Mouse (Mus musculus) natural killer cell, adult 2 months (primary cell): ENCODE results near the gene Smc1b.
"Not testable (repeated sequence)": the region's sequence is repeated elsewhere in the genome, so short reads cannot be mapped to it uniquely, and the experiment has no call there.

ENCODE experiments used
- DNase-seq, 2 experiments: peaks; one replicate each; pipeline ENCODE4 v3.0.0; 2022; ENCODE audit warnings: low spot score in 2 of 2

The Smc1b gene

GRCm38 (mm10) chr15:85135143-85135542 lies 3.4 kb upstream of the Smc1b start:
- DNase-seq = no peak

DNA sequence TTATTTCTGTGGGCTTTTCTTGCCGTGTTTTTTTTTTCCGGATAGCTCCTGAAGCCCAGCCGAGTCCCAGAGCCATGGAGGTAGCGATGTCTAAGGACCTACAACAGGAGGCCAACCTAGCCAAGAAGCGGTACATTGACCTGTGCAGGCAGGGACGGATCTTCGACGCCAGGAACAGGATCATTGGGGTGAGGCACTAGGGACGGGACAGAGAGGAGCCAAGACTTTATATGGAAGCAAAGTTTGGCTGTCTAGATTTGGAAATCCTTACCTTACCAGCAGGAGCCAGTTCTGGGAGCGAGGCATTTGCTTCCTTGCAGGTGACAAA lies 393 bp upstream of the Smc1b start:
- DNase-seq = no peak

DNA sequence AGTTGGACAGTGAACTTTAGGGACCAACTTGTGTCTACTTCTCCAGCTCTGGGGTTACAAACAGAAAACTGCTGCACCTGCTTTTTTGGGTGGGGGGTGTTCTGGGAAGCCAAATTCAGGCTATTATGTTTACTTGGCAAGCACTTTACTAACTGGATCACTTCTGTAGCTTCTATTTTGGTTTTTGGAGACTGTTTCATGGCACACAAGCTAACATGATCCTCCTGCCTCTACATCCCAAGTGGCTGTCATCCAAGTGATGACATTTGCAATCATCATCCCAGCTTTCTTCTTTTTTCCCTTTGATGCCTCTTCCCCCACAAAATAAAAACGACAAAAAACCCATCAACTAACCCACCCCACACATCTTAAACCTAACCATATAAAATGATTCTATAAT lies 46.1 kb downstream of the Smc1b start:
- DNase-seq = no peak

GRCm38 (mm10) chr15:85072651-85073050 lies 59.1 kb downstream of the Smc1b start:
- DNase-seq = no peak

- DNase-seq = peak; percentile 12 to 39
These were observed 61.2 kb downstream of the Smc1b start for GRCm38 (mm10) chr15:85070561-85070960.

DNA sequence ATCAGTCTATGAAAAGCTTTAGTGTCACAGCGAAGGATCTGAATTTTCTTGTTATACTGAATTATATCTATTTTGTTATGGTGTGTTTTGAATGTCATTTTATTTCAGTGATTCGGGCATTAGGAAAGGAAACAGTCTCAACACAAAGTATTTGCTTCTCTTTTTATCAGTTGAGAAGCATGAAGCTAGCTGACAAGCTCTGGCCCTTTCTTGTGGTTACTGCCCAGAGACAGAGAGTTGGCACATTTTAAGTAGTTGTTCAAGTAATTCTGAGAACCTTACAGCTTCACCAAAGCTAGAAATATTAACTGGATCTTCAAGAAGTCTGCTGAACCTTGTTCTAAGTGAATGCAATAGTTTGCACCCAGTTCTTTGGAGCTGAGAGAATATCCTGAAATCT lies 68.3 kb downstream of the Smc1b start:
- DNase-seq = no peak

DNA sequence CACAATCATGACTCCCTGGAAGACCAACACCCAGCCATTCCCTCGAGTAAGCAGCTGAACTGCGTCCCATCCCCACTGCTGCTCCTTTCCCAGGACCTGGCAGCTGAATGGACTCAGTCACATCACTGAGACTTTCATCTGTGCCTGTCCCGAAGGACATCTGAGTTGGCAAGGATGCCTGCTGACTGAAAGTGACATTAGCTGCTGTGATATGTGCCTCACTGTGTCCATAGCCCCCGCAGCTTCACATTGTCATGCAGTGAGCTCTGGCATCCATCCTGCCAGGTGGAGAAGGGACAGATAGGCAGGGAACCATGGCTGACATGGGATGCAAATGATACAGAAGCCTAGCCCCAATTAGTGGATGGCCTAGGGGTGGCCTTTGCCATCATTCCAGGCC lies 76.6 kb downstream of the Smc1b start:
- no peak for DNase-seq

- no peak for DNase-seq
These were observed 77.7 kb downstream of the Smc1b start for GRCm38 (mm10) chr15:85054098-85054497.

- DNase-seq = no peak
These were observed 82.0 kb downstream of the Smc1b start for GRCm38 (mm10) chr15:85049758-85050157.

- DNase-seq = no peak
These were observed 83.9 kb downstream of the Smc1b start for GRCm38 (mm10) chr15:85047865-85048264.

DNA sequence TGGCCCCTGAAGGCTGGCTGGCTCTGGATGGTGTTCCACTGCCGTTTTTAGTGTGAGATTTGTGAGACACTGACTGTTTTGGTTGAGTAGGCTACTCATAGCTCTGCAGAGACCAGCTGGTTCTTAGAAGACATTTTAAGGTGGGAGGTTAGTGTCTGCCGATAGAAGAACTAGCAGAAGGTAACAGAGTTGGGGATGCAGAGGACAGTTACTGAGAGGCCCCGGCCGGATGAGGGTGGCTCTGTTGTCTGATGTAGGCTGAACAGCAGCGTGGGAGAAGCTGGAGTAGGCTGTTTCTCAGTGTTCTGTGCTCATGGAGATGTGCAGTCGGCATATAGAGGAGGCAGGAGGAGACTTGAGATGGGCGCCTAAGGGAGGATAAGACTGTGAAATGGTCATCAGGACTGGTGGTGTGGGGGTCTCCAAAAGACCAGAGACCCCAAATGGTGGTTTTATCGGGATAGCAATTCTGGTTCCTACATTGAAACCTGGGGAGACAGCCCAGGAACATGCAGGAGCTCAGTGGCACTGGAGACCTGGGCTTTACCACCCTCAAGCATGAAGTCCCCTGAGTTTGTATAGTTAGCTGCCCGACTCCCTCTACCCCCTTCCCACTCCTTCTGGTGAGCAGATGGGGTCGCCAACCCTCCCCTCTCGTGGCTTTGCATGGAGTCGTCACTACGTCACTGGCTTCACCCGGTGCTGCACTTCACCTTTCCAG lies 85.4 kb downstream of the Smc1b start:
- no peak for DNase-seq

DNA sequence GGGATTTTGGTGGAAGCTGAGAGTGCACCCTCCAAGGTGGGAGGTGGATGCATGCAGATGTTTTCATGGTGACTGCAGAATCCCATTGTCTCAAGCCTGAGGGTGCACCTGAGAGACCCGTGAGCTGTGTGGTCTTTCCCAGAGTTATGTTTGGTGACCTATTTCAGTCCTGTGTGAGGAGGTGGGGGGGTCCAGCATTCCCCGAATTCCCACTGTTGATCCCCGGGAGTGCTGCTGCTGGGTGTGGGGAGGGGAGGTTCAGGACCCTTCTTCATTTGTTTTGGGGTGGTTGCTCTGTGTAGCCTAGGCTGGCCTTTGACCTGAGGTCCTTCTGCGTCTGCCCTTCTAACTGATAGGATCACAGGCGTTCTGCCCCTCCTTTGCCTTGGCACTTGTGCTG lies 88.0 kb downstream of the Smc1b start:
- DNase-seq = no peak

GRCm38 (mm10) chr15:85043116-85043515 lies 88.6 kb downstream of the Smc1b start:
- no peak for DNase-seq

DNA sequence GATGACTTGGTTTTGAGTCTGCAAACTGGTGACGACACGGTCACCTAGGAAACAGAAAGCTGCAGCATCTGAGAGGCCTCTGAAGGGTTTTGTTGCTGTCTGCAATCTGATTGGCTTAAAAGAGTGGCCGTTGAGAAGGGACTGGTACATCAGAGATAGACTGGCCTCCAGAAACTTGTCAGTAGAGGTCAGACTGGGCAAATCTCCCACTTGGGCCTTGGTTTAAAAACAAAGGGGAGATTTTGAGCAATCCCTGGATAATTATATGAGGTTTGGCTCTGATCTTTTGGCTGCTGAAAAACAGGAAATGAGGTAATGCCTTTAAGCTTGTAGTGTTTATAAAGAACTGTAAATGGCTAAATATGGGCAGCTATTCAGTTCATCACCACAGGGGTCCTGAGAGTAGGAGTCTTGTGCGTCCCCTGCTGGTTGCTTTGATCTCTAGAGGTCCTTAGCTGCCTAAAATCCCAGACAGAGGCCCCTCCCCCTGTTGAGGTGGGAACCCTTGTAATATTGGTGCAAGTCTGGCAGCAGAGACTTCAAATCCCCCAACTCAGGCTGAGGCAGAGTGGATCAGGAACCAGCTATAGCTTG lies 89.3 kb downstream of the Smc1b start:
- DNase-seq = peak; percentile 78 to 83

GRCm38 (mm10) chr15:85041546-85042225 lies 90.1 kb downstream of the Smc1b start:
- DNase-seq = no peak

GRCm38 (mm10) chr15:85037343-85037690 lies 94.4 kb downstream of the Smc1b start:
- no peak for DNase-seq

DNA sequence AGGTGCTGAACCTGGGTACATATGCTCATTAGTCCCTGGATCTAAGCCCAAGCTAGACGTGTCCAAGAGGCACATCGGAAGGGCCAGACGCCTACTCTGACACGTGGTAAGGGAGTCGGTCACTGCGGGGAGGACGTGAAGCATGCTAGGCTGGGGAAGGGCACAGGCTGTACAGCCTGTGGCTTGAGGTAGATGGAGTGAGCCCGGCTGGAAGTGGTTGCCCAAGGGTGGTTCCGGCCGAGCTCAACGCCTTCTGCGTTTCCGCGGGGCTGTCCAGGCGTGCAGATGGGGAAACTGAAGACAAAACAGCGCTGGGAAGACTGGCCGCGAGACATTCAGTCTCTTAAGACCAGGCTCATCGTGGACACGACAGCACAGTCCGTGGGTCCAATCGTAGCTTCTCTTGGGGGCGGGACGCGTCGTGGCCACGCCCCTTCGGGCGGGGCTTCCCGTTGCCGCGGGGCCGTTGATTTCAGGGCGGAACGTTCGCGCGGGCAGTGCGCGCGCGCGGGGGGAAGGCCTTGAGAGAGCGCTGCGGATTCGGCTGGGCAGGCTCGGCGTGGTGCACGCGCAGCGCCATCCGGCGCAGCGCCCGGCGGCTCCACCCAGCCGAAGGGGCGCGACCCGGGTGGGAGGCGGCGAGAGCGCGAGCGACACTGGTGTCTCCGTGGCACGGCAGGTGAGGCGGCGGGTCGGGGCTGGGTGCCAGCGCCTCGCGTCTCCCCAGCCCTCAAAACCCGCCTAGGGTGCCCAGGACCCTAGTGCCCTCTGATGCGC lies 95.0 kb downstream of the Smc1b start:
- peak; percentile 96 to 97 for DNase-seq

DNA sequence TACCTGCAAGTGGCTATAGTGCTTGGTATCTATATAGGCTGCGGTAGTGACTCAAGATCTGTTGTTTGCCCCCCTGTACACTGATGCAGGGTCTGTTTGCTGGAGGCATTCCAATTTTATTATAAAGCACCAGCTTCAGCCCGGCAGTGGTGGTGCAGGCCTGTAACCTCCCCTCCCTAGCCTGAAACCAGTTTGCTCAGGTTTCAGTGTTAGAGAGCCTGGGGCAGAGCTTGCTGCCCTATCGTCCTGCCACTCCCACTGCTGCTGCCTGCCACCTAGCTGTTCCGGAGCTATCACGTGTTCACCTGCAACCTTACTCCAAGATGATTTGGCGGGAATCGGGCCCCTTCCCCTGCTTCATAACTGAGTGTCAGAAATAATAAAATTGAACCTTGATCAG lies 97.8 kb downstream of the Smc1b start:
- not testable (repeated sequence) for DNase-seq

DNA sequence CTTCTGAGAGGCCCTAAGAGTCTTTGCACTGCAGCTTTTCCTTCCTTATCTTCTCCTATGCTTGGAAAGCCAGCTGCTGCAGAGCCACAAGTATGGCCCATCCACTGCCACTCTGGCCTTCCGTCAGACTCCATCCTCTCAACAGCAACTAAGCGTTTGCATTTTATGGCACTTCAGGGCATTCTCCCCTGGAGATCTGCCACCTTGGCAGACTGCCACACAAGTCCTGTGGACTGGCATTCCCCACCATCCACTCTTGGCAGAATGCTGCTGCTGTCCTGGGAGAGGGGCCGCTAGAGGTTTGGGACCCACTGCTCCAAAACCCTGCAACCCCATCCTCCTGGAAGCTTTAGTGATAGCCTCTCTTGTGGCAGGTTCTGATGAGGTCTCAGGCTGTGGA lies 99.9 kb downstream of the Smc1b start:
- DNase-seq = no peak

DNA sequence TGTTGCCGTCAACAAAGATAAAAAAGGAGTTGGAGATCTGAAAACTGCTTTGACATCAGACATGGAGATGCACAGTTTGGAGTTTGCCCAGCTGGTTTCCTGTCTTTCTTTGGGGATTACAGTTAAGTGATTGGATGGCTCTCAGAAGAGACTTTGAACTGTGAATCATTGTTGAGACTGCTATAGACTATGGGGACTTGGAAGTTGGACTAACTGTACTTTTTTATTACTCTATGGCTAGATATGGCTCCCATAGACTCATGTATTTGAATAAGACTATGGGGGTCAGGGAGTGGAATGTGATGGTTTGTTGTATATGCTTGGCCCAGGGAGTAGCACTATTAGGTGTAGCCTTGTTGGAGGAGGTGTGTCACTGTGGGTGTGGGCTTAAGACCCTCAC lies 101.1 kb downstream of the Smc1b start:
- DNase-seq = not testable (repeated sequence)

DNA sequence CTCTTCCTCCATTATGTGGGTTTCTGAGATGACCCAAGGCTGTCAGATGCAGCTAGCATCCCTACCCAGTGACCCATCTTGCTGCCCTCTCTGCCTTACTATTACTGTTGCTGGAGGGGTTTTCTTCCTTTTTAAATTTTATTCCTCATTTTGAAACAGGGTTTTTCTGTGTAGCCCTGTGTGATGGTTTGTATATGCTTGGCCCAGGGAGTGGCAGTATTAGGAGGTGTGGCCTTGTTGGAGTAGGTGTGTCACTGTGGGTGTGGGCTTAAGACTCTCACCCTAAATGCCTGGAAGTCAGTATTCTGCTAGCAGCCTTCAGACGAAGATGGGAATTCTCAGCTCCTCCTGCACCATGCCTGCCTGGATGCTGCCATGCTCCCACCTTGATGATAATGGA lies 103.1 kb downstream of the Smc1b start, which contains the start of gene Fam118a:
Gene Fam118a (plus strand): TSS at position 301 of the 400 bp plus-strand sequence.
- not testable (repeated sequence) for DNase-seq

DNA sequence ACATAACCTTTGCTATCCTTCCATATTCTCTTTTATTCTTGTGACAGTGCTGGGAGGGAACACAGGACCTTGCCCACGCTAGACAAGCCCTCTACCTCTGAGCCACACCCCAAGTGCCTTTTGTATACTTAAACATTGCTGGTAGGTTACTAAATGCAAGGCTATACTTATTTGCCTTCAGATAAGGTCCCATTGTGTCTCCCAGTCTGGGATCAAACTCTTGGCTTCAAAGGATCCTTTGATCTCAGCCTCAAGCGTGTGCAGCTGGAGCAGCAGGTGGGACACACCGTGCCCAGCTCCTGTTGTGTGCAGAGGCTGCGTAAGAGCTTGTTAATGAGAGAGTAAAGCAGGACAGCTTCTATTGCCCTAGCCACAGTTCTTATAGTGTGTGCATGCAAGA lies 104.0 kb downstream of the Smc1b start:
- DNase-seq = no peak
